Mouse (Mus musculus) myocyte (in vitro differentiated cells): ENCODE measurements around the gene Hras. TPM values are rescaled to one million over a fixed set of nuclear protein-coding genes. Genes with fewer than 3 reads are reported as not detected.

Experiments used
- H3K27me3 ChIP-seq: one replicate; pipeline ENCODE4 v1.6.1; 2011; ENCODE audit not compliant: control insufficient read depth, insufficient read depth, insufficient read length
- H3K36me3 ChIP-seq: one replicate; pipeline ENCODE4 v1.6.1; 2011; ENCODE audit not compliant: control insufficient read depth, insufficient read depth
- H3K4me2 ChIP-seq: one replicate; pipeline ENCODE4 v1.6.1; 2011; ENCODE audit warnings: low read depth, control low read depth
- H3K4me3 ChIP-seq: one replicate; pipeline ENCODE4 v1.5.1; 2011; ENCODE audit warnings: mild to moderate bottlenecking, control low read depth, moderate library complexity
- H3K79me2 ChIP-seq: one replicate; pipeline ENCODE4 v1.6.1; 2011; ENCODE audit not compliant: control insufficient read depth, insufficient read depth
- H3ac ChIP-seq: one replicate; pipeline ENCODE4 v1.6.1; 2011; ENCODE audit not compliant: control insufficient read depth, insufficient read length
- CEBPB ChIP-seq: IDR thresholded peaks from 2 replicates; pipeline ENCODE4 v1.6.1; 2011; ENCODE audit warnings: mild to moderate bottlenecking, moderate library complexity; ENCODE audit not compliant: poor library complexity, insufficient read depth, severe bottlenecking
- E2F4 ChIP-seq: IDR thresholded peaks from one replicate; pipeline ENCODE4 v1.6.1; 2011; ENCODE audit warnings: mild to moderate bottlenecking, control low read depth, moderate library complexity; ENCODE audit not compliant: insufficient read depth
- MAX ChIP-seq: IDR thresholded peaks from one replicate; pipeline ENCODE4 v1.6.1; 2011; ENCODE audit warnings: low read depth, mild to moderate bottlenecking, control low read depth
- MYOD1 ChIP-seq, 3 experiments: IDR thresholded peaks; one replicate each; pipeline ENCODE4 v1.6.1; 2011; ENCODE audit warnings: control low read depth in 2 of 3, low read depth in 2 of 3, mild to moderate bottlenecking in 2 of 3, moderate library complexity in 1 of 3; ENCODE audit not compliant: insufficient read length in 2 of 3, control insufficient read depth in 1 of 3
- MYOG ChIP-seq, 3 experiments: IDR thresholded peaks; one replicate each; pipeline ENCODE4 v1.6.1; 2011; ENCODE audit warnings: control low read depth in 2 of 3, low read depth in 2 of 3, mild to moderate bottlenecking in 2 of 3; ENCODE audit not compliant: insufficient read length in 2 of 3, control insufficient read depth in 1 of 3, insufficient read depth in 1 of 3
- POLR2A ChIP-seq: IDR thresholded peaks from one replicate; pipeline ENCODE4 v1.6.1; 2011; ENCODE audit warnings: low read depth, mild to moderate bottlenecking, control low read depth, moderate library complexity; ENCODE audit not compliant: insufficient read length
- POLR2AphosphoS2 ChIP-seq: IDR thresholded peaks from one replicate; pipeline ENCODE4 v1.6.1; 2011; ENCODE audit warnings: low read depth, control low read depth; ENCODE audit not compliant: insufficient read length
- REST ChIP-seq: IDR thresholded peaks from one replicate; pipeline ENCODE4 v1.6.1; 2011; ENCODE audit warnings: mild to moderate bottlenecking, control low read depth, moderate library complexity; ENCODE audit not compliant: insufficient read depth, insufficient read length
- SRF ChIP-seq: IDR thresholded peaks from one replicate; pipeline ENCODE4 v1.6.1; 2011; ENCODE audit warnings: low read depth; ENCODE audit not compliant: control insufficient read depth, insufficient read length
- TCF12 ChIP-seq: IDR thresholded peaks from one replicate; pipeline ENCODE4 v1.6.1; 2011; ENCODE audit warnings: mild to moderate bottlenecking, control low read depth; ENCODE audit not compliant: poor library complexity, insufficient read depth, severe bottlenecking
- TCF3 ChIP-seq: IDR thresholded peaks from one replicate; pipeline ENCODE4 v1.6.1; 2011; ENCODE audit warnings: low read depth, control low read depth; ENCODE audit not compliant: insufficient read length
- USF1 ChIP-seq: IDR thresholded peaks from one replicate; pipeline ENCODE4 v1.6.1; 2011; ENCODE audit warnings: low read depth, mild to moderate bottlenecking, control low read depth, moderate library complexity
- polyA plus RNA-seq: library from polyadenylated mRNA; unstranded; fragments of >200 nt; fragmentation: generic; extraction: Trizol; gene quantifications from one replicate; pipeline ENCODE4 v1.2.1, GENCODE M21; 2012; ENCODE audit warnings: missing spikeins

Gene Hras
- polyA plus RNA-seq, 1 experiment: 215 TPM

GRCm38 (mm10) chr7:141228279-141229067 is 34.7 kb upstream of the Hras start, which contains the start of gene Phrf1:
Gene Phrf1 (plus strand): TSS chr7:141228784.
- Histone ChIP-seq H3K36me3 (peaks cover 18% of the 10 kb centered on the region), H3K79me2 (peaks cover 48% of the 10 kb centered on the region), H3K4me2 (peak within 1 kb of the TSS; percentile 97), H3K27me3 (no peaks in the 10 kb centered on the region), H3K4me3 (peak within 1 kb of the TSS; percentile 80), H3ac (peak within 1 kb of the TSS; percentile 75)
- TF ChIP-seq CEBPB: no peak
- TF ChIP-seq MAX: no peak
- TF ChIP-seq MYOD1 (IDR thresholded peaks at IDR 0.05; ENCODE audit: control insufficient read depth in 1 of 3, insufficient read length in 2 of 3, low read depth in 2 of 3): peak in 1 of 3 experiments; percentile 15
- peak; percentile 70 for TF ChIP-seq POLR2AphosphoS2
- no peak for TF ChIP-seq TCF3
- no peak for TF ChIP-seq SRF
- peak; percentile 73 for TF ChIP-seq POLR2A
- TF ChIP-seq E2F4: peak; percentile 1

- peak overlapping the region; percentile 75 for H3ac ChIP-seq
- TF ChIP-seq TCF3 (no peak), POLR2A (no peak), MYOG (IDR thresholded peaks at IDR 0.05; ENCODE audit: control insufficient read depth in 1 of 3, insufficient read depth in 1 of 3, insufficient read length in 2 of 3, low read depth in 2 of 3) (no peak)
- H3K36me3 ChIP-seq: peaks cover 11% of the 10 kb centered on the region
- peaks cover 41% of the 10 kb centered on the region for H3K79me2 ChIP-seq
- peak overlapping the region; percentile 80 for H3K4me3 ChIP-seq
- peak overlapping the region; percentile 46 for H3K4me2 ChIP-seq
- no peaks in the 10 kb centered on the region for H3K27me3 ChIP-seq
Observed at GRCm38 (mm10) chr7:141227796-141228195, 34.0 kb upstream of the Hras start.

- no peak overlapping the region for H3K4me3 ChIP-seq
- H3K36me3 ChIP-seq: no peaks in the 10 kb centered on the region
- H3K4me2 ChIP-seq: no peak overlapping the region
- no peaks in the 10 kb centered on the region for H3K27me3 ChIP-seq
- peaks cover 29% of the 10 kb centered on the region for H3K79me2 ChIP-seq
- H3ac ChIP-seq: no peak overlapping the region
- TF ChIP-seq REST: no peak
- TF ChIP-seq TCF12: no peak
- no peak for TF ChIP-seq TCF3
- TF ChIP-seq POLR2A: no peak
- TF ChIP-seq E2F4: no peak
- no peak for TF ChIP-seq MAX
- TF ChIP-seq POLR2AphosphoS2: no peak
- TF ChIP-seq MYOD1 (IDR thresholded peaks at IDR 0.05; ENCODE audit: control insufficient read depth in 1 of 3, insufficient read length in 2 of 3, low read depth in 2 of 3): no peak
- TF ChIP-seq MYOG (IDR thresholded peaks at IDR 0.05; ENCODE audit: control insufficient read depth in 1 of 3, insufficient read depth in 1 of 3, insufficient read length in 2 of 3, low read depth in 2 of 3): no peak
- TF ChIP-seq CEBPB: no peak
- TF ChIP-seq USF1: no peak
- no peak for TF ChIP-seq SRF
Observed at GRCm38 (mm10) chr7:141226535-141226934, 32.7 kb upstream of the Hras start.

GRCm38 (mm10) chr7:141222696-141223215 is 29.0 kb upstream of the Hras start:
- Histone ChIP-seq H3K36me3 (no peaks in the 10 kb centered on the region), H3K27me3 (no peaks in the 10 kb centered on the region), H3K4me3 (peak overlapping the region; percentile 53), H3K4me2 (peak overlapping the region; percentile 83), H3K79me2 (peaks cover 12% of the 10 kb centered on the region), H3ac (no peak overlapping the region)
- TF ChIP-seq CEBPB (no peak), POLR2A (no peak), TCF3 (no peak), REST (no peak), MYOG (IDR thresholded peaks at IDR 0.05; ENCODE audit: control insufficient read depth in 1 of 3, insufficient read depth in 1 of 3, insufficient read length in 2 of 3, low read depth in 2 of 3) (no peak), E2F4 (no peak), POLR2AphosphoS2 (no peak), USF1 (no peak), TCF12 (no peak), MAX (no peak), MYOD1 (IDR thresholded peaks at IDR 0.05; ENCODE audit: control insufficient read depth in 1 of 3, insufficient read length in 2 of 3, low read depth in 2 of 3) (no peak), SRF (no peak)

GRCm38 (mm10) chr7:141222126-141222467 is 28.3 kb upstream of the Hras start:
- Histone ChIP-seq H3K36me3 (no peaks in the 10 kb centered on the region), H3K79me2 (peaks cover 18% of the 10 kb centered on the region), H3K27me3 (no peaks in the 10 kb centered on the region), H3K4me3 (peak overlapping the region; percentile 53), H3ac (no peak overlapping the region), H3K4me2 (peak overlapping the region; percentile 83)
- TF ChIP-seq USF1: no peak
- no peak for TF ChIP-seq SRF
- TF ChIP-seq POLR2AphosphoS2: peak; percentile 65
- TF ChIP-seq E2F4: no peak
- TF ChIP-seq MYOD1 (IDR thresholded peaks at IDR 0.05; ENCODE audit: control insufficient read depth in 1 of 3, insufficient read length in 2 of 3, low read depth in 2 of 3): no peak
- TF ChIP-seq TCF12: no peak
- peak; percentile 62 for TF ChIP-seq POLR2A
